Mouse (Mus musculus): Measurements from ENCODE around the gene Slc39a11. TPM values are rescaled to one million over a fixed set of nuclear protein-coding genes. Genes with fewer than 3 reads are reported as not detected.
A peak's percentile ranks its signal among the peaks of the same experiment; 100 is the strongest.

Gene Slc39a11
- total and polyA plus RNA-seq, 3 experiments, result 43.2 to 54.4 (median 51.0) TPM

- no peak overlapping the region for H3K9ac ChIP-seq (ENCODE audit: insufficient read depth, low read depth)
- H3K4me1 ChIP-seq (ENCODE audit: control insufficient read depth in 1 of 2, insufficient read depth in 2 of 2), result peaks cover 16 to 53% of the 10 kb centered on the region in 2 experiments
- TF ChIP-seq NELFE (IDR thresholded peaks at IDR 0.05; ENCODE audit: low read depth, low read length) (0 out of 2 replicates have a peak, but pooled peaks have one; percentile 17), NRF1 (IDR thresholded peaks at IDR 0.05; ENCODE audit: low read depth, low read length) (no peak), ZMIZ1 (IDR thresholded peaks at IDR 0.05; ENCODE audit: low read depth, low read length) (no peak), POLR2A (IDR thresholded peaks at IDR 0.05; ENCODE audit: low read depth, low read length) (no peak), GABPA (IDR thresholded peaks at IDR 0.05; ENCODE audit: insufficient replicate concordance, low read depth, low read length) (no peak), ETS1 (conservative IDR thresholded peaks at IDR 0.05; ENCODE audit: low read depth, low read length) (no peak; the same call in 1 of the 2 replicates), ELF1 (IDR thresholded peaks at IDR 0.05; ENCODE audit: low read depth, low read length) (no peak), HCFC1 (IDR thresholded peaks at IDR 0.05; ENCODE audit: low read depth, low read length) (no peak), CTCF (conservative IDR thresholded peaks at IDR 0.05 in 1 of 2, IDR thresholded peaks at IDR 0.05 in 1 of 2; ENCODE audit: low read depth in 2 of 2, low read length in 2 of 2) (no peak), E2F4 (IDR thresholded peaks at IDR 0.05; ENCODE audit: insufficient replicate concordance, low read depth, low read length) (no peak), MXI1 (IDR thresholded peaks at IDR 0.05; ENCODE audit: low read depth, low read length) (0 out of 2 replicates have a peak, but pooled peaks have one; percentile 41), JUND (conservative IDR thresholded peaks at IDR 0.05; ENCODE audit: low read depth, low read length) (peak; percentile 68; the same call in 1 of the 2 replicates), MAFK (IDR thresholded peaks at IDR 0.05; ENCODE audit: insufficient replicate concordance, low read length) (no peak), CHD2 (IDR thresholded peaks at IDR 0.05; ENCODE audit: low read length) (0 out of 2 replicates have a peak, but pooled peaks have one; percentile 38), UBTF (IDR thresholded peaks at IDR 0.05; ENCODE audit: low read depth, low read length) (no peak), SIN3A (IDR thresholded peaks at IDR 0.05; ENCODE audit: low read length) (peak; percentile 75), TCF12 (IDR thresholded peaks at IDR 0.05; ENCODE audit: low read depth, low read length) (0 out of 2 replicates have a peak, but pooled peaks have one; percentile 31), ZC3H11A (IDR thresholded peaks at IDR 0.05; ENCODE audit: low read depth, low read length) (no peak), USF1 (IDR thresholded peaks at IDR 0.05; ENCODE audit: low read depth, low read length) (no peak), POLR2AphosphoS2 (IDR thresholded peaks at IDR 0.05; ENCODE audit: low read depth, low read length) (no peak), IRF4 (IDR thresholded peaks at IDR 0.05; ENCODE audit: low read depth, low read length) (peak; percentile 91), MAX (IDR thresholded peaks at IDR 0.05; ENCODE audit: low read length) (0 out of 2 replicates have a peak, but pooled peaks have one; percentile 23), ZNF384 (IDR thresholded peaks at IDR 0.05; ENCODE audit: low read depth, low read length) (no peak), SMC3 (IDR thresholded peaks at IDR 0.05; ENCODE audit: low read depth, low read length) (no peak), TBP (conservative IDR thresholded peaks at IDR 0.05; ENCODE audit: low read depth, low read length) (no peak), ZKSCAN1 (IDR thresholded peaks at IDR 0.05; ENCODE audit: borderline replicate concordance, low read depth, low read length) (no peak), RCOR1 (conservative IDR thresholded peaks at IDR 0.05; ENCODE audit: low read depth, low read length) (0 out of 2 replicates have a peak, but pooled peaks have one; percentile 43), PAX5 (IDR thresholded peaks at IDR 0.05; ENCODE audit: low read length) (no peak), KAT2A (IDR thresholded peaks at IDR 0.05; ENCODE audit: insufficient replicate concordance, low read length) (no peak), BHLHE40 (IDR thresholded peaks at IDR 0.05; ENCODE audit: low read depth, low read length) (peak; percentile 49), EP300 (IDR thresholded peaks at IDR 0.05; ENCODE audit: low read length) (peak; percentile 82), CHD1 (IDR thresholded peaks at IDR 0.05; ENCODE audit: low read depth, low read length) (peak; percentile 51; the same call in 1 of the 2 replicates), MYC (IDR thresholded peaks at IDR 0.05; ENCODE audit: low read depth, low read length) (peak; percentile 54; the same call in 1 of the 2 replicates), RAD21 (IDR thresholded peaks at IDR 0.05; ENCODE audit: low read depth, low read length) (no peak), MEF2A (IDR thresholded peaks at IDR 0.05; ENCODE audit: borderline replicate concordance, low read depth, low read length) (peak; percentile 45; the same call in 1 of the 2 replicates), MAZ (IDR thresholded peaks at IDR 0.05; ENCODE audit: low read depth, low read length) (no peak), JUN (IDR thresholded peaks at IDR 0.05; ENCODE audit: insufficient read depth, low read depth, low read length) (peak; percentile 44), USF2 (conservative IDR thresholded peaks at IDR 0.05; ENCODE audit: low read depth, low read length) (no peak)
- H3K79me2 ChIP-seq (replicated peaks; ENCODE audit: control insufficient read depth, extremely low read depth, insufficient read depth, poor library complexity, severe bottlenecking), result peaks cover 86% of the 10 kb centered on the region
- no peaks in the 10 kb centered on the region for H3K27me3 ChIP-seq (replicated peaks)
- H3K36me3 ChIP-seq (replicated peaks in 1 of 2; ENCODE audit: control insufficient read depth in 1 of 2, insufficient read depth in 1 of 2, low read length in 1 of 2), result peaks cover 26 to 79% of the 10 kb centered on the region in 2 experiments
- H3K9me3 ChIP-seq (replicated peaks; ENCODE audit: low read length), result no peaks in the 10 kb centered on the region
- H3K27ac ChIP-seq (ENCODE audit: insufficient read depth, low read depth), result peak overlapping the region; percentile 13; the same call in 1 of the 2 replicates
- peak; percentile 60 for DNase-seq (ENCODE audit: extremely low read depth)
- in situ Hi-C loops (cut with MboI; ENCODE audit: low pct_ligation_motif_present, low pct_unique_long_range_greater_than_20kb, low sequenced_read_pairs) (no loop called here), dilution Hi-C loops (cut with MboI; ENCODE audit: extremely low pct_ligation_motif_present, extremely low pct_unique_long_range_greater_than_20kb, low sequenced_read_pairs) (no loop called here)
- H3K4me2 ChIP-seq (ENCODE audit: insufficient read depth, low read depth, poor library complexity, severe bottlenecking), result no peak overlapping the region
- H3K4me3 ChIP-seq (replicated peaks in 1 of 3; ENCODE audit: low read depth in 2 of 3, low read length in 2 of 3, poor library complexity in 1 of 3), result no peak overlapping the region
Observed at GRCm38 (mm10) chr11:113676847-113677246, 27.0 kb upstream of the Slc39a11 start.

Data from CH12.LX (cell line).